Mouse (Mus musculus): ENCODE results near the gene Map3k14.
"Not testable (repeated sequence)": the region's sequence is repeated elsewhere in the genome, so short reads cannot be mapped to it uniquely, and the experiment has no call there.

Gene Map3k14

GRCm38 (mm10) chr11:103244856-103245255, 22.4 kb downstream of the Map3k14 start:
- DNase-seq: peak; percentile 59 to 65

DNA sequence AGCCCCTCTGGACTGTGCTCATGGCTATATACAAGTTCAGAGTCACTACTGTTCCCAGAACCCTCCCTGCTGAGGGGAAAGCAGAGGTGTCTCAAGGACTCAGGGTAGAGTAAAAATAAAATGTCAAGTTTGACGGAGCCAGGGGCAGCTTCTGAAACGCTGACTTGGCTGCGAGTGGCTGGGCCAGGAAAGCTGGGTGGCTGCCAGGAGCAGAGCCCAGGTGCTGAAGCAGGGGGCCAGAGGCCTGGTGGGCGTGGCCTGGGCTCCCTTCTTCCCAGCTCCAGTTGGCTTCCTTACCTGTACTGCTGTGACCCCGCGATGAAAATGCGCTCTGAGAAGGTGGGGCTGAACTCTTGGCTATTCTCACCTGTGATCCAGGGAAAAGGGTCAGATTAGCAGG, 26.5 kb downstream of the Map3k14 start:
- DNase-seq: no peak

GRCm38 (mm10) chr11:103237757-103238156, 29.5 kb downstream of the Map3k14 start:
- DNase-seq: no peak

DNA sequence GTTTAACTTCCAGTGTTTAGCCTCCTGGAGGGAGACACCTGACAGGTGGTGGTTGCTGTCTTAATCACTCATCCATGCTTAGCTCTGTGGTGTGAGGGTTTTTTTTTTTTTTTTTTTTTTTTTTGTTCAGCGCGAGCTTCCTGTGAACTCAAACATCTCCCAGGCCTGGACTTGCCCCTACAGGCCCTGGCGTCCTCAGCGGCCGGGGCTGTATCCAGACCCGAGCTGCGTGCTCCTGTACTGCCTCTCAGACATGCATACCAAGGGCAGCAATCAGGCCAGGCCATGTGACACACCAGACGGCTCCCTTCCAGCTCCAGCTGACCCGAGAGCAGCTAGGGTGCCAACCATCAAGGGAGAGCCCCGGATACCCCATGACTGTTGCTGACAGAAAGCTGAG, 30.4 kb downstream of the Map3k14 start:
- DNase-seq: no peak

DNA sequence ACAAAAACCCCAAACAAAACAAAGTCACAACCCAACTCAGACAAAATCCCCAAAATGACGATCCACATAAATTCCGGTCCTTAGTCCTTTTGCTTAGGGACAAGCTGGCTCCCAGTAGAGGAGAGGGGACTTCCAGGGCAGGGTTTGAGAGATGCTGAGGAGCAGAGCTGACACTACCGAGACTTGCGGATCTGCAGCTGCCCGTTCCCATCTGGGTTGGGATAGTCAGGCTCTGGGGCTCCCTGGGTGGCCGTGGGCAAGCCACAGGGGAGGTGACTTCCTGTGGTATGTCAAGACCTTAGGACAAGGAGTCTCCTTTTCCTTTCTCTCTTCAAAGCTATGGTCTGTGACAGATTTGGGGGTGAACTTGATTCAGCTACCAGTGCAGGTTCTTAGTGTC, 30.8 kb downstream of the Map3k14 start:
- no peak for DNase-seq

DNA sequence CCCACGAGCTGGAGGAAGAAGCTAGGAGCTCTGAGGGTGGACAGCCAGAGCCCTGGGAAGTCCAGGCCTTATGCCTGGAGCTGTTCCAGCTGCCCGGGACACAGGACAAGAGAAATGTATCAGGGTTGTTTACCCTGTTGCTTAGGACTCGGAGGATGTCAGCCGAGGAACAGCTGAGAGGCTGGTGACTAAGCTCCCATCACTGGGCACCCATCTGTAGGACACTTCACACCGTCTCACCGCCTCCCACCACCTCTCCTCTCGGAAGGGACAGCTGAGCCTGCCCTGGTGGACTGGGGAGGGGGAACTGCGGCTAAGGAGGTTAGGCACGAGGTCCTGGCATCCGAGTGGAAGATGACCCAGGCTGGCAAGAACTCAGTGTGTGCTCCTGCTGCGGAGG, 31.6 kb downstream of the Map3k14 start:
- peak in 1 of 2 experiments; percentile 25 for DNase-seq

DNA sequence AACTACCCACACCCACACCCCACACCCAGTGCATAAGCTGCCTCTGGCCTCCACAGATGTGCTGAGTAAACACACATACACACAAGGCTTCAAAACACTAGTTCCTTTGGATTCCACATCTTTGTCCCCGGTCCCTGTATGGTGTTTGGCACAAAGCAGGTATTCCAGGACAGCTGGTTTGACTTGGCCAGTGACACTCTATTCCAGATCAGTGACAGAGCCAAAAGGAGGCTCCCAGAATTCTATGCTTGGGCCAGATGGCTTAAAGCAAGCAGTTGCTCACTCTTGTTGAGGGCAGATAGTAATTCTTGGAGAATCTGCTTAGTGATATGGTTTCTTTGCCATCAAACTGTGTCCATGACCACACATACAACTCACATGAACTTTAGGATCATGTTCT, 32.8 kb downstream of the Map3k14 start:
- no peak for DNase-seq

- DNase-seq: peak; percentile 77 to 85
Observed at GRCm38 (mm10) chr11:103232966-103233365, 34.3 kb downstream of the Map3k14 start.

GRCm38 (mm10) chr11:103231367-103231766, 35.9 kb downstream of the Map3k14 start:
- no peak for DNase-seq

- DNase-seq: no peak
Observed at GRCm38 (mm10) chr11:103230626-103231025, 36.6 kb downstream of the Map3k14 start.

- no peak for DNase-seq
Observed at GRCm38 (mm10) chr11:103229608-103230007, 37.7 kb downstream of the Map3k14 start.

- DNase-seq: no peak
Observed at GRCm38 (mm10) chr11:103223951-103224456, 43.3 kb downstream of the Map3k14 start.

GRCm38 (mm10) chr11:103223444-103223843, 43.8 kb downstream of the Map3k14 start:
- no peak for DNase-seq

- DNase-seq: not testable (repeated sequence)
Observed at GRCm38 (mm10) chr11:103222718-103223117, 44.6 kb downstream of the Map3k14 start.

DNA sequence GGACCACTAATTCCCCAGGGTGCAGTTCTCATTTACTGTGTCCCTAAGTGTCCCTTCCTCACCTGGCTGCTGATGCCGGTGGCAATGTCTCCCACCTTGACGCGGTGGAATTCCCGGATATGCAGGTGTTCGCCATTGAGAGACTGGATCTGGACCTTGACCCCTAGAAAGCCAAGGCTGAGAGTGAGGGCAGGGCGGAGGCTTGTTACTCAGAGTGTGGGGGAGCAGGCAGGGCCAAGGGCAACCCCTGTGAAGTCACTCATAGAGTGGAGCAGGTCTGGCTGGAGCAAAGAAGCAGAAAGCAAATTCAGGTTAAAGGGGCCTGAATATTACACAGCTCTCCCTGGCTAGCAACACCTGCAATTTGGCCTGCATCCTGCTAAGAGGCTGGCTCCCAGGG, 45.8 kb downstream of the Map3k14 start:
- DNase-seq: no peak

GRCm38 (mm10) chr11:103219995-103220394, 47.3 kb downstream of the Map3k14 start:
- no peak for DNase-seq

DNA sequence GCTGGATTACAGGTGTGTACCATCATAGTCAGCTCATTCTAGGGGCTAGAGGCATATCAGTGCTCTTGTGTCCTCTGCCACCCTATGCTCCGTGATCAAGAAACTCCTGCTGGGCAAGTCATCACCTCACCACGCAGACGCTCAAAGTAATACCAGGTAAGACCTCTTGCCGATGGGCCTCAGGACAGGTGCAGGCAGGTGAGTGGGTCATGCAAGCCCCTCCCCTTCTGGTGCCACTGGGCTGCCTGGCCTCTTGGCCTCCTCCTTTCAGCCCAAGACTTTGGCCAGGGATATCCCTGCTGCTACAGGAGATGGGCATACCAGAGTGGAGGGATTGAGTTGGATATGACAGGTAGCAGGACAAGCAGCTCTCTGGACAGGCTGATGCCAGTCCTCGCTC, 48.0 kb downstream of the Map3k14 start:
- DNase-seq: no peak

DNA sequence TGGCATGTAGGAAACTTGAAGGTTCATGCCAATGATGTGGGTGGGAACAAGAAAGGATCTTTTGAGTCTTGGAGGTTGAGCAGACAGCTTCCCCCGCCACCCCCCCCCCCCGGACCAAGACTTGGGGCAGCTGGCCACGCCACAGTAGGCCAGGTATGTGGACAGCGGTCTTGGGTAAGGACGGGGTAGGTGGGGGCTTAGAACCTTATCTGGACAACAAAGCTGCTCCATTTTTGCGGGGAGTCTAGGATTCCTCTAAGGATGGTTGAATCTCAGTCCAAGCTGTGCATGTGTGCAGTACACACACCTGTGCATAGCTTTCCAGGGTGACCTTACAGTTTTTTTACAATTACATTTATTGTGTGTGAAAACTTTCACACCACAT, 48.8 kb downstream of the Map3k14 start:
- no peak for DNase-seq

- peak; percentile 83 to 89 for DNase-seq
Observed at GRCm38 (mm10) chr11:103217790-103218516, 49.3 kb downstream of the Map3k14 start, which contains the start of gene Spata32. Gene Spata32 (minus strand): TSS chr11:103218432.

DNA sequence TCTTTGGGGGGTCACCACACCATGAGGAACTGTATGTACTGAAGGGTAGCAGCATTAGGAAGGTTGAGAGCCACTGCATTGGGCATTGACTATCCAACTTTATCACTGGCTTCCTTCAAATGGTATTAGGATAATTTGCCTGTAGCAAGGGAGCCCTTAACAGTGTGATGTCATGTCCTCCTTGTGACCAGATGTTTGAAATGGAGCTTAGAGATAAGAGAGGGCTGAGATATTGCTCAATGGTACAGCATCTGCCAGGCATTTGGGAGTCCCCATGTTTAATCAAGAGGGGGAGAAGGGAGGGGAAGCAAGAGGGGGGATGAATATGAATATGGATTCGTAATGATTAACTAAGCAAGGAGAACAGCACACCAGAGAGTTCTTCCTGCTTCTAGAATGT, 51.9 kb downstream of the Map3k14 start:
- no peak for DNase-seq

DNA sequence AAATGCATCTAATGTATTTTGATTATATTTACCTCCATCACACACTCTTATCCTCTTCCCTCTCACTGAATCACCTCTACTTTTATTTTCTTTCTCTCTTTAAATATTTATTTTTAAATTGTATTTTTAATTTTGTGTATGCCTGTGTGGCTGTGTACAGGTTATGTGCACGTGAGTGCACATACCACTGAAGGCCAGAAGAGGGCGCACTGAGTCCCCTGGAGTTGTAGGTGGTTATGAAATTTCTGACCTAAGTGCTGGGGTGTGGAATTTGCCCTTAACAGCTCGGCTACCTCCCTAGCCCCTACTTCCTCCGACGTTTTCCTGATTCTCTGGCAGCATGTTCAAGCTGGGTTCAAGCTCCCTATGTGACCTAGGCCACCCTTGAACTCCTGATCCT, 53.6 kb downstream of the Map3k14 start:
- DNase-seq: no peak

DNA sequence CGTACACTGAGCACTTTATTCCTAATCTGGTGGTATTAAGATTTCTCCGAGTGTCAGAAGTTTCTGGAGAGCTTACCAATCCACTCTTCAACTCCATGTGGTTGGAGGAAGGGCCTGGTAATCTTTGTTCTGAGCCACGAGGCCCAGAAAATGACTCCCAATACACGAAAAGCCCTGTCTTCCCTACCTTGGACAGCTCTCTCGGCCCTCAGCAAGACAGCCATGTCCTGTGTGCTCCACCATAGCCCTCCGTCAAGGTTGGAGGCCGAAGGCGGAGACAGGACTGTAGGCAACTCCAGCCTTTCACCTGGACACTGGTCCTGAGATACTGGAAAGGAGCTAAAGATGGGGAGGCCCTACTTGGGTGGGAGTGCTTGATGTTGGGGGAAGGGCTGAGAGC, 57.0 kb downstream of the Map3k14 start:
- DNase-seq: no peak

GRCm38 (mm10) chr11:103208458-103208857, 58.8 kb downstream of the Map3k14 start, which contains the start of gene 1700023F06Rik:
Gene 1700023F06Rik (minus strand): TSS chr11:103208558.
- no peak for DNase-seq

DNA sequence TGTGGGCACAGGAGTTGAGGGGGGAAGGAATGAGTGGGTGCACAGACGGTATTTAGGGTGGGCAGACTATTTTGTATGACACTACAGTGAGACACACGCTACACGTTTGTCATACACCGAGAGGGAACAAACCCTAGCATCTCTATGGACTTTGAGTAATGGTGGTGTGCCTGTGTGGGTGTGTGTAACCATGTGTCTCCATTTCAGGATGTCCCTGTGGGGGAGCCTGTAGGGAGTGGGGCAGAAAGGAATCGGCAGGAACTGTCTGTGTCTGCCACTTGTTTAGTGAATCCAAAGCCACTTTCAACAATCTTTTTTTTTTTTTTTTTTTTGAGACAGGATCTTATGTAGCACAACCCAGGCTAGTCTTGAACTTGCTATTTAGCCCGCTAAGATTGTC, 61.1 kb downstream of the Map3k14 start:
- DNase-seq: no peak

DNA sequence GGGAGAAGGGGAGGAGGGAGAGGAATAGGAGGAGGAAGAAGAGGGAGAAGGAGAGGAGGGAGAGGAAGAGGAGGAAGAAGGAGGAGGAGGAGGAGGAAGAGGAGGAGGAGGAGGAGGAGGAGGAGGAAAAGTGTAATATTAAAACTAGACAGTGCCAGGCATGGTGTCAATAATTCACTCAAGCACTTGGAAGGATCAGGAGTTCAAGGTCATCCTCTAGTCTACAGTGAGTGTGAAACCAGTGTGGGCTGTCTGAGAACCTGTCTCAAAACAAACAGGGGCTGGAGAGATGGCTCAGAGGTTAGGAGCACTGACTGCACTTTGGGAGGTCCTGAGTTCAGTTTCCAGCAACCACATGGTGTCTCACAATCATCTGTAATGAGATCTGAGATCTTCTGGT, 64.9 kb downstream of the Map3k14 start:
- no peak for DNase-seq
